In the genomic region with DNA sequence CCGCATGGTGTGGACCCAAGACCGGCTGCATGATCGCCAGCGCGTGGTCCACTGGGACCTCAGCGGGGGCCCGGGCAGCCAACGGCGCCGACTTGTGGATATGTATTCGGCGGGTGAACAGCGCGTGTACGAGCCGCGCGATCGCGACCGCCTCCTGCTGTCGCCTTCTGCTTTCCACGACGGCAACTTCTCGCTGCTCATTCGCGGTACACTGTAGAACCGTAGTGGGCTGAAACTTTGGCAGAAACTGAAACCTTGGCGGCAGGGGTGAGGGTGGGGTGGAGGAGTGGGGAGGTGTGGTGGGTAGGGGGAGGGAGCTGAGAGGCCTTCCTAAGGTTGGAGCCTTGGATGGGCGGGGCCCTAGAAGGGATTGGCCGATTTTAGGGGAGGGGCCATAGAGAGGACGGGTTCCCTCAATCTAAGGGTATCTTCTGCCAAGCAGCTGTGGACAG, we compare ENCODE assay signal across 8 mouse cellular contexts. TPM values are rescaled to one million over a fixed set of nuclear protein-coding genes. Genes with fewer than 3 reads are reported as not detected.
DNase-seq lines count a peak whose midpoint lies in the region; ATAC-seq and TF ChIP-seq lines count a peak whose summit lies in the region.

No protein-coding gene starts in this region.

- H3K9ac ChIP-seq in hindbrain, embryonic 16.5 days (ENCODE audit: low read depth, low read length): peak overlapping the region; percentile 61
- peak overlapping the region; percentile 73 for H3K9ac ChIP-seq in liver, embryonic 12.5 days

- peak; percentile 46; the same call in 1 of the 2 replicates for ATAC-seq in hindbrain, embryonic 16.5 days
- ATAC-seq in liver, embryonic 12.5 days: peak; percentile 85
- ATAC-seq in monocyte, adult 5-6 weeks (replicated peaks; ENCODE audit: insufficient number of reproducible peaks, low FRiP score, low TSS enrichment, poor library complexity, severe bottlenecking): peak; percentile 68

- peak overlapping the region; percentile 96 for H3K27ac ChIP-seq in gastrocnemius, adult 2 months
- no peak overlapping the region for H3K27ac ChIP-seq in hindbrain, embryonic 16.5 days (ENCODE audit: low read depth, low read length)
- H3K27ac ChIP-seq in liver, embryonic 12.5 days: peak overlapping the region; percentile 51; the same call in 1 of the 2 replicates
- H3K27ac ChIP-seq in thymus, adult 2 months (ENCODE audit: control insufficient read depth, insufficient read depth, low read length): no peak overlapping the region

- peak overlapping the region; percentile 65 for H3K4me2 ChIP-seq in hindbrain, embryonic 16.5 days (ENCODE audit: low read length)
- peak overlapping the region; percentile 95 for H3K4me2 ChIP-seq in liver, embryonic 12.5 days

- WGBS in hindbrain, embryonic 16.5 days: 2% methylated on average over 32 of the region's 32 CpGs
- WGBS in liver, embryonic 12.5 days (ENCODE audit: insufficient replicate concordance): under 1% methylated on average over 32 of the region's 32 CpGs
- under 1% methylated on average over 32 of the region's 32 CpGs for WGBS in thymus, adult 2 months

- peak; percentile 45 for DNase-seq in layer of hippocampus, adult 11-12 months (ENCODE audit: low spot score)
- DNase-seq in layer of hippocampus, postnatal 25 days (ENCODE audit: extremely low spot score in 1 of 2, low spot score in 1 of 2): no peak
- peak; percentile 52 for DNase-seq in c-Kit-positive CD71-positive TER-119-positive erythroid progenitor cells, embryonic 14.5 days (ENCODE audit: low spot score)
- peak; percentile 79 for DNase-seq in gastrocnemius, adult 2 months
- peak; percentile 64 for DNase-seq in thymus, adult 2 months

- no peaks in the 10 kb centered on the region for H3K27me3 ChIP-seq in hindbrain, embryonic 16.5 days (replicated peaks; ENCODE audit: control insufficient read depth, insufficient read depth, low read length)
- H3K27me3 ChIP-seq in liver, embryonic 12.5 days (replicated peaks): peaks cover 51% of the 10 kb centered on the region
- H3K27me3 ChIP-seq in thymus, adult 2 months (ENCODE audit: control insufficient read depth, insufficient read depth, low read length): no peaks in the 10 kb centered on the region

- peak; percentile 50 for TF ChIP-seq CTCF in gastrocnemius, adult 2 months (IDR thresholded peaks at IDR 0.05)
- TF ChIP-seq CTCF in thymus, adult 2 months (IDR thresholded peaks at IDR 0.05; ENCODE audit: borderline replicate concordance, control insufficient read depth, extremely low read depth, insufficient read depth, low read length, poor library complexity): peak; percentile 50; the same call in 1 of the 2 replicates

- H3K4me1 ChIP-seq in hindbrain, embryonic 16.5 days (ENCODE audit: control insufficient read depth, insufficient read depth, low read depth, low read length): peaks cover 9% of the 10 kb centered on the region; the same call in 1 of the 2 replicates
- peaks cover 41% of the 10 kb centered on the region for H3K4me1 ChIP-seq in liver, embryonic 12.5 days
- peaks cover 21% of the 10 kb centered on the region for H3K4me1 ChIP-seq in thymus, adult 2 months (replicated peaks; ENCODE audit: control insufficient read depth, insufficient read depth, low read length)

- no peak for TF ChIP-seq POLR2A in thymus, adult 2 months (IDR thresholded peaks at IDR 0.05; ENCODE audit: control insufficient read depth, extremely low read depth, insufficient read depth, low read length, poor library complexity)

- H3K9me3 ChIP-seq in hindbrain, embryonic 16.5 days (ENCODE audit: control insufficient read depth, low read length): no peaks in the 10 kb centered on the region
- H3K9me3 ChIP-seq in liver, embryonic 12.5 days (replicated peaks): no peaks in the 10 kb centered on the region

- peak overlapping the region; percentile 68 for H3K4me3 ChIP-seq in gastrocnemius, adult 2 months
- H3K4me3 ChIP-seq in hindbrain, embryonic 16.5 days (ENCODE audit: low read length): peak overlapping the region; percentile 37
- H3K4me3 ChIP-seq in liver, embryonic 12.5 days: peak overlapping the region; percentile 66
- peak overlapping the region; percentile 39 for H3K4me3 ChIP-seq in thymus, adult 2 months (ENCODE audit: control insufficient read depth, insufficient read depth, low read length)

- intact Hi-C loops in gastrocnemius, adult 2 months (cut with DNase I): no loop called here

- no peaks in the 10 kb centered on the region for H3K36me3 ChIP-seq in hindbrain, embryonic 16.5 days (ENCODE audit: control insufficient read depth, insufficient read depth, low read length)
- H3K36me3 ChIP-seq in liver, embryonic 12.5 days: no peaks in the 10 kb centered on the region
- H3K36me3 ChIP-seq in thymus, adult 2 months (ENCODE audit: control insufficient read depth, insufficient read depth, low read length): no peaks in the 10 kb centered on the region

RNA-seq across cellular contexts. Expression of a gene that starts 1.5 kb away (rescaled TPM):
- total RNA-seq in layer of hippocampus, postnatal 25 days (2021): 1 to 10 TPM; 7.5 to 7.7 TPM
- total RNA-seq in gastrocnemius, adult 2 months (2021): 10 to 100 TPM; 26.4 to 31.3 TPM
- 35.7 and 36.5 TPM in 2 replicates for polyA plus RNA-seq in hindbrain, embryonic 16.5 days (2015; fragmentation: Nextera tagmentation; extraction: Ambion mirVana)
- 8.1 and 9.2 TPM in 2 replicates for polyA plus RNA-seq in liver, embryonic 12.5 days (2016; fragmentation: Nextera tagmentation; extraction: Ambion mirVana)
- total RNA-seq in monocyte, adult 5-6 weeks (2017): 0.29 to 15.8 TPM (median 2.0 TPM) in 3 replicates
- polyA plus RNA-seq in thymus, adult 2 months (2012; rRNA removed): 30.7 and 43.4 TPM in 2 replicates

RNA-seq across cellular contexts. Expression of a gene that starts 6.2 kb away (rescaled TPM):
- 10 to 100 TPM; 75.6 to 77.2 TPM for total RNA-seq in layer of hippocampus, postnatal 25 days (2021)
- total RNA-seq in gastrocnemius, adult 2 months (2021): 100 to 1,000 TPM; 116 to 122 TPM
- polyA plus RNA-seq in hindbrain, embryonic 16.5 days (2015; fragmentation: Nextera tagmentation; extraction: Ambion mirVana): 10.2 and 10.7 TPM in 2 replicates
- polyA plus RNA-seq in liver, embryonic 12.5 days (2016; fragmentation: Nextera tagmentation; extraction: Ambion mirVana): 10.7 and 12.1 TPM in 2 replicates
- total RNA-seq in monocyte, adult 5-6 weeks (2017): 18.8 to 30.1 TPM (median 27.0 TPM) in 3 replicates
- polyA plus RNA-seq in thymus, adult 2 months (2012; rRNA removed): 152 and 184 TPM in 2 replicates

RNA-seq across cellular contexts. Expression of a gene that starts 10.0 kb away (rescaled TPM):
- 100 to 1,000 TPM in 1 of 2 experiments, 10 to 100 TPM in 1; 95.9 to 105 TPM for total RNA-seq in layer of hippocampus, postnatal 25 days (2021)
- total RNA-seq in gastrocnemius, adult 2 months (2021): 10 to 100 TPM; 74.0 to 89.8 TPM
- 133 and 143 TPM in 2 replicates for polyA plus RNA-seq in hindbrain, embryonic 16.5 days (2015; fragmentation: Nextera tagmentation; extraction: Ambion mirVana)
- 146 and 153 TPM in 2 replicates for polyA plus RNA-seq in liver, embryonic 12.5 days (2016; fragmentation: Nextera tagmentation; extraction: Ambion mirVana)
- total RNA-seq in monocyte, adult 5-6 weeks (2017): 102 to 125 TPM (median 108 TPM) in 3 replicates
- polyA plus RNA-seq in thymus, adult 2 months (2012; rRNA removed): 230 and 238 TPM in 2 replicates

RNA-seq across cellular contexts. Expression of a gene that starts 22.1 kb away (rescaled TPM):
- total RNA-seq in layer of hippocampus, postnatal 25 days (2021): under 1 TPM; 0.31 to 0.32 TPM
- under 1 TPM; 0.11 to 0.23 TPM for total RNA-seq in gastrocnemius, adult 2 months (2021)
- 0.29 and 0.40 TPM in 2 replicates for polyA plus RNA-seq in hindbrain, embryonic 16.5 days (2015; fragmentation: Nextera tagmentation; extraction: Ambion mirVana)
- 0.07 and 0.11 TPM in 2 replicates for polyA plus RNA-seq in liver, embryonic 12.5 days (2016; fragmentation: Nextera tagmentation; extraction: Ambion mirVana)
- total RNA-seq in monocyte, adult 5-6 weeks (2017): 0.29 to 1.6 TPM (median 0.64 TPM) in 3 replicates
- 2.7 and 3.0 TPM in 2 replicates for polyA plus RNA-seq in thymus, adult 2 months (2012; rRNA removed)

RNA-seq across cellular contexts. Expression of a gene that starts 28.2 kb away (rescaled TPM):
- total RNA-seq in layer of hippocampus, postnatal 25 days (2021): 10 to 100 TPM; 29.7 to 33.0 TPM
- total RNA-seq in gastrocnemius, adult 2 months (2021): 10 to 100 TPM; 13.6 to 18.0 TPM
- polyA plus RNA-seq in hindbrain, embryonic 16.5 days (2015; fragmentation: Nextera tagmentation; extraction: Ambion mirVana): 30.2 and 31.7 TPM in 2 replicates
- polyA plus RNA-seq in liver, embryonic 12.5 days (2016; fragmentation: Nextera tagmentation; extraction: Ambion mirVana): 10.3 and 10.8 TPM in 2 replicates
- 5.7 to 8.4 TPM (median 6.6 TPM) in 3 replicates for total RNA-seq in monocyte, adult 5-6 weeks (2017)
- 31.9 and 32.2 TPM in 2 replicates for polyA plus RNA-seq in thymus, adult 2 months (2012; rRNA removed)

Comparison
In these comparisons a context has a peak if more than half of its experiments do, and no peak if none do; other contexts are left out.
1. DNase-seq: peak in layer of hippocampus, adult 11-12 months (single experiment), c-Kit-positive CD71-positive TER-119-positive erythroid progenitor cells, embryonic 14.5 days (single experiment), gastrocnemius, adult 2 months (single experiment) and thymus, adult 2 months (single experiment); none in layer of hippocampus, postnatal 25 days (0 of 2).
2. H3K27ac ChIP-seq: peak in gastrocnemius, adult 2 months (single experiment) and liver, embryonic 12.5 days (single experiment); none in hindbrain, embryonic 16.5 days (single experiment) and thymus, adult 2 months (single experiment).
3. Peak in every context shown above with its lines, with median percentiles within 50 percentile points of each other: H3K4me3 ChIP-seq and ATAC-seq.